Mouse (Mus musculus) testis, adult 2 months (tissue): Measurements from ENCODE around the gene Grip1.

Source experiments
- CTCF ChIP-seq: fragments of 200-500 bp; IDR thresholded peaks from 2 replicates; pipeline ENCODE4 v1.5.1; 2012; ENCODE audit warnings: low read depth, mild to moderate bottlenecking, inconsistent platforms, low read length, moderate library complexity; ENCODE audit not compliant: control insufficient read depth, insufficient read depth, insufficient replicate concordance
- POLR2A ChIP-seq: fragments of 200-500 bp; IDR thresholded peaks from 2 replicates; pipeline ENCODE4 v1.6.1; 2012; ENCODE audit warnings: low read depth, mild to moderate bottlenecking, inconsistent platforms, low read length, moderate library complexity; ENCODE audit not compliant: control insufficient read depth

GRCm38 (mm10) chr10:119951460-119951859 lies 497.8 kb downstream of the Grip1 start:
- TF ChIP-seq POLR2A = no peak
- no peak for TF ChIP-seq CTCF
